33 mouse cellular contexts compared by ENCODE assay signal in the genomic region with DNA sequence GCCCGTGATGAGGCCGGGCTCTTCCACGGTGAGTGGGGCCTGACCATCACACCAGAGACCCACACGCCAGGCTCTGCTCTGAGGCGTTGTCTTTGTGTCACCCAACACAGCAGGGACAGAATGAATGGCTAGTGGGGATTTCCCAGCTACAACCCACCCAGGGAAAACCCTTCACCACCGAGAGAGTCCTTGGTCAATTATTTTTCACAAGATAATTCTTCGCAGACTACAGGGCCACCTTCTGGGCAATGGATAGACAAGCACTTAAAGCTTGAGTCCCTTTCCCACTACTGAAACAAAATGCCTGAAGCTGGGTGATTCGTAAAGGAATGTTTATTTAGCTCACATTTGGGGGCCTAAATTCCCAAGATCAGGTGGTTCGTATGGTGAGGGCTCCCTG. TPM values are rescaled to one million over a fixed set of nuclear protein-coding genes. Genes with fewer than 3 reads are reported as not detected.
"Had no signal": no experiment of that assay in that cellular context is flagged by ENCODE, and none has a peak within 500 bp of the region (broad histone marks: within the 10 kb centered on the region; RNA-seq: fewer than 3 reads in every experiment).

No protein-coding gene starts in this region.

- ATAC-seq: hindbrain, embryonic 16.5 days; inflammation-experienced regulatory T-cells, adult 6 months; intestine, embryonic 16.5 days; liver, embryonic 12.5 days had no signal

- H3K9me3 ChIP-seq: heart, embryonic 13.5 days; heart, embryonic 15.5 days; hindbrain, embryonic 10.5 days; hindbrain, embryonic 12.5 days; limb, embryonic 13.5 days; limb, embryonic 15.5 days; liver, embryonic 12.5 days had no signal

- H3K27me3 ChIP-seq: heart, embryonic 15.5 days; hindbrain, embryonic 12.5 days; limb, embryonic 15.5 days had no signal

- H3K36me3 ChIP-seq: heart, embryonic 13.5 days; heart, embryonic 15.5 days; hindbrain, embryonic 10.5 days; hindbrain, embryonic 12.5 days; limb, embryonic 13.5 days; limb, embryonic 15.5 days had no signal

- H3K4me1 ChIP-seq: heart, embryonic 15.5 days; hindbrain, embryonic 10.5 days; hindbrain, embryonic 12.5 days; limb, embryonic 13.5 days; limb, embryonic 15.5 days had no signal

- H3K4me2 ChIP-seq: heart, embryonic 11.5 days; heart, embryonic 13.5 days; heart, embryonic 15.5 days; hindbrain, embryonic 12.5 days; hindbrain, embryonic 14.5 days; limb, embryonic 13.5 days; limb, embryonic 15.5 days; liver, embryonic 12.5 days had no signal

- DNase-seq: gastrocnemius, postnatal 14 days; gastrocnemius, postnatal 36 days; heart, adult 11 months; heart, adult 2 months; heart, postnatal 14 days; heart, postnatal 4 days; kidney, adult 18-20 months; kidney, adult 8-10 months; kidney, postnatal 10 days; kidney, postnatal 25 days; kidney, postnatal 4 days; left cerebral cortex, postnatal 4 days had no signal

- H3K27ac ChIP-seq: heart, adult 2 months; heart, embryonic 13.5 days; heart, embryonic 15.5 days; hindbrain, embryonic 12.5 days; hindbrain, embryonic 14.5 days; layer of hippocampus, adult 2 months; left cerebral cortex, adult 2 months; limb, embryonic 13.5 days; limb, embryonic 15.5 days; liver, embryonic 12.5 days had no signal

- H3K4me3 ChIP-seq: heart, adult 2 months; heart, embryonic 13.5 days; heart, embryonic 15.5 days; hindbrain, embryonic 10.5 days; hindbrain, embryonic 12.5 days; layer of hippocampus, adult 2 months; left cerebral cortex, adult 2 months; limb, embryonic 13.5 days; limb, embryonic 15.5 days; liver, embryonic 12.5 days had no signal

- H3K9ac ChIP-seq: heart, embryonic 13.5 days; heart, embryonic 15.5 days; hindbrain, embryonic 12.5 days; hindbrain, embryonic 14.5 days; limb, embryonic 13.5 days; limb, embryonic 15.5 days; liver, embryonic 12.5 days had no signal

RNA-seq across cellular contexts. Expression of a gene that starts 4.7 kb away (rescaled TPM):
- total RNA-seq: gastrocnemius, adult 18-20 months; gastrocnemius, adult 8-10 months; gastrocnemius, postnatal 14 days; gastrocnemius, postnatal 36 days; heart, adult 2 months; heart, postnatal 14 days; heart, postnatal 4 days; layer of hippocampus, adult 2 months; layer of hippocampus, postnatal 25 days; left cerebral cortex, adult 2 months; left cerebral cortex, postnatal 25 days; liver, adult 2 months had no signal
- polyA plus RNA-seq: heart, embryonic 15.5 days; hindbrain, embryonic 12.5 days; hindbrain, embryonic 14.5 days; hindbrain, embryonic 16.5 days; inflammation-experienced regulatory T-cells, adult 6 months; kidney, embryonic 14.5 days; limb, embryonic 11.5 days; limb, embryonic 13.5 days; liver, adult 2 months had no signal

RNA-seq across cellular contexts. Expression of a gene that starts 26.3 kb away (rescaled TPM):
- polyA plus RNA-seq: liver, adult 2 months had no signal
